Comparison of ENCODE assay signal across 22 mouse cellular contexts in the genomic region with DNA sequence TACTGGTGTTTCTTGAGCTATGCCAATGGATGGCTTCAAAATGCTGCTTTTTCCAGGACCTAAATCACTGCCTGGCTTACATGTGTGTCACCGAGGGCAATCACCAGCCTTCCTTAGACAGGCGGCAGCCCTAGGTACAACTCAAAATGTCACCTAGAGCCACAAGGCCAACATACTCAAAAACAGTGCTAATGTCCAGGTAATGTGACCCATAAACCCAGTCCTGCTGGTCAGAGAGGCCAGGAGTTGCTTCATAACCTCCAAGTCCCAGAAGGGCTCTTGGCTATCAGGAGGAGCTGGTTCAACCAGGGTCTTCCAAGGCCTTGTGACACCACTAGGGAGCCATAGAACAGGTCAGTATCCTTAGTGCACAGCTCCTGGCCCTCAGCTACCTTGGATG. TPM values are rescaled to one million over a fixed set of nuclear protein-coding genes. Genes with fewer than 3 reads are reported as not detected.
DNase-seq lines count a peak whose midpoint lies in the region; ATAC-seq and TF ChIP-seq lines count a peak whose summit lies in the region.
"Had no signal": no experiment of that assay in that cellular context is flagged by ENCODE, and none has a peak within 500 bp of the region (broad histone marks: within the 10 kb centered on the region; RNA-seq: fewer than 3 reads in every experiment).

No protein-coding gene starts in this region.

- no peaks in the 10 kb centered on the region for H3K36me3 ChIP-seq in kidney, adult 2 months (ENCODE audit: control insufficient read depth, insufficient read depth, low read length)
- peaks cover 23% of the 10 kb centered on the region for H3K36me3 ChIP-seq in midbrain, embryonic 10.5 days
- peaks cover 16% of the 10 kb centered on the region for H3K36me3 ChIP-seq in midbrain, embryonic 13.5 days

- peak; percentile 73 for DNase-seq in heart, adult 11 months
- DNase-seq in heart, adult 18-20 months, result no peak
- peak; percentile 25 for DNase-seq in kidney, adult 2 months
- DNase-seq in kidney, adult 11 months, result no peak
- DNase-seq in midbrain, embryonic 10.5 days (ENCODE audit: low spot score), result no peak
- DNase-seq: adrenal gland, adult 2 months; adrenal gland, postnatal 25 days; cerebellum, adult 11 months; cerebellum, adult 8-10 months; cerebellum, postnatal 14 days; embryo, embryonic 11 days; gastrocnemius, postnatal 25 days; heart, postnatal 10 days; heart, postnatal 4 days had no signal

- no peak for TF ChIP-seq CTCF in kidney, adult 2 months (conservative IDR thresholded peaks at IDR 0.05; ENCODE audit: insufficient read depth, insufficient read length, low read depth, low read length)

- WGBS in kidney, adult 2 months, result 83% methylated on average over 2 of the region's 2 CpGs
- WGBS in midbrain, embryonic 10.5 days, result 92% methylated on average over 2 of the region's 2 CpGs
- 97% methylated on average over 2 of the region's 2 CpGs for WGBS in midbrain, embryonic 13.5 days

- no peak overlapping the region for H3K4me3 ChIP-seq in kidney, adult 2 months (ENCODE audit: insufficient read depth, low read depth, low read length)
- H3K4me3 ChIP-seq in midbrain, embryonic 10.5 days, result no peak overlapping the region
- H3K4me3 ChIP-seq in midbrain, embryonic 13.5 days (replicated peaks), result no peak overlapping the region
- H3K4me3 ChIP-seq: embryonic facial prominence, embryonic 12.5 days; forebrain, embryonic 12.5 days; heart, embryonic 10.5 days; hindbrain, embryonic 13.5 days had no signal

- ATAC-seq in midbrain, embryonic 13.5 days, result no peak
- ATAC-seq: forebrain, embryonic 16.5 days; inflammation-experienced regulatory T-cells, adult 6 months had no signal

- peak overlapping the region; percentile 55 for H3K27ac ChIP-seq in kidney, adult 2 months (ENCODE audit: insufficient read depth, low read depth, low read length)
- H3K27ac ChIP-seq in midbrain, embryonic 10.5 days (replicated peaks), result 0 out of 2 replicates have a peak overlapping the region, but pooled peaks have one; percentile 94
- no peak overlapping the region for H3K27ac ChIP-seq in midbrain, embryonic 13.5 days

- TF ChIP-seq POLR2A in kidney, adult 2 months (IDR thresholded peaks at IDR 0.05; ENCODE audit: low read depth, low read length), result no peak

- H3K9ac ChIP-seq in midbrain, embryonic 13.5 days (replicated peaks), result no peak overlapping the region
- H3K9ac ChIP-seq: embryonic facial prominence, embryonic 12.5 days; forebrain, embryonic 12.5 days; hindbrain, embryonic 13.5 days had no signal

- no peaks in the 10 kb centered on the region for H3K9me3 ChIP-seq in midbrain, embryonic 10.5 days (replicated peaks)
- no peaks in the 10 kb centered on the region for H3K9me3 ChIP-seq in midbrain, embryonic 13.5 days
- H3K9me3 ChIP-seq: embryonic facial prominence, embryonic 12.5 days; forebrain, embryonic 12.5 days; heart, embryonic 10.5 days; hindbrain, embryonic 13.5 days had no signal

- H3K27me3 ChIP-seq in kidney, adult 2 months (replicated peaks; ENCODE audit: control insufficient read depth, insufficient read depth, low read length), result no peaks in the 10 kb centered on the region
- H3K27me3 ChIP-seq in midbrain, embryonic 10.5 days (ENCODE audit: low read depth, poor library complexity, severe bottlenecking), result no peaks in the 10 kb centered on the region
- H3K27me3 ChIP-seq in midbrain, embryonic 13.5 days, result no peaks in the 10 kb centered on the region
- H3K27me3 ChIP-seq: CH12.LX; embryonic facial prominence, embryonic 12.5 days; forebrain, embryonic 12.5 days; hindbrain, embryonic 13.5 days had no signal

- no peak overlapping the region for H3K4me2 ChIP-seq in midbrain, embryonic 13.5 days (replicated peaks)
- H3K4me2 ChIP-seq: embryonic facial prominence, embryonic 12.5 days; forebrain, embryonic 12.5 days; hindbrain, embryonic 13.5 days had no signal

- H3K4me1 ChIP-seq in kidney, adult 2 months (ENCODE audit: control insufficient read depth, insufficient read depth, low read length), result peaks cover 26% of the 10 kb centered on the region
- H3K4me1 ChIP-seq in midbrain, embryonic 10.5 days, result peaks cover 63% of the 10 kb centered on the region
- peaks cover 40% of the 10 kb centered on the region for H3K4me1 ChIP-seq in midbrain, embryonic 13.5 days (replicated peaks)

RNA-seq across cellular contexts. Expression of a gene that starts 11.6 kb away (rescaled TPM):
- 10 to 100 TPM; 29.4 to 30.2 TPM for total RNA-seq in heart, adult 18-20 months (2021)
- polyA plus RNA-seq in kidney, adult 2 months (2012; rRNA removed), result 38.1 and 57.0 TPM in 2 replicates
- polyA plus RNA-seq in midbrain, embryonic 10.5 days (2016; fragmentation: Nextera tagmentation; extraction: Ambion mirVana), result 4.3 and 5.6 TPM in 2 replicates
- 10.1 and 10.4 TPM in 2 replicates for polyA plus RNA-seq in midbrain, embryonic 13.5 days (2015; fragmentation: Nextera tagmentation; extraction: Ambion mirVana)

Comparison
In these comparisons a context has a peak if more than half of its experiments do, and no peak if none do; other contexts are left out.
1. DNase-seq: peak in heart, adult 11 months (single experiment) and kidney, adult 2 months (single experiment); none in heart, adult 18-20 months (0 of 2), kidney, adult 11 months (single experiment) and midbrain, embryonic 10.5 days (single experiment).